Mouse (Mus musculus): ENCODE measurements around the gene Pax1.

DNA sequence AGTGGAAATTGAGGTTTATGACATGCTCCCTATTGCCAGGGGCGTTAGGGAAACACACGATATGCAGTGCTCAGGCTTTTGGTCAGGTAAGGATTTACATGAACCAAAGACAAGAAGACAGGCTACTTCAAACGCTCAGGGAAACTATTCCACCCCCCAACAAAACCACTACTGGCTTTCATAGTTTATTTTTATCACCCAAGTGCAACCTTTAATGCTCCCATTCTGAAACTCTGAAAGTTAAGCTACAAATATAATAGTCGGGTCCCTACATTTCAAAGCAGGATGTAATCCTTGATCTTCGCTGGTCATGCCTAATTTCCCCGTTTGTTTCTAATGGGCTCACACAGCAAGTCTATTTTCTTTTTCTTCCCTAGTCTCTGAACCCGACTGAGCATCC is 1.3 kb upstream of the Pax1 start:
- no peak for TF ChIP-seq POLR2A (IDR thresholded peaks at IDR 0.05; ENCODE audit: insufficient read depth, low read depth, low read length)
- TF ChIP-seq CTCF (IDR thresholded peaks at IDR 0.05) = no peak
- TF ChIP-seq EP300 (IDR thresholded peaks at IDR 0.05; ENCODE audit: insufficient read depth, low read depth, low read length) = no peak
